Mouse (Mus musculus) kidney, adult 2 months (tissue): Measurements from ENCODE around the gene Mab21l1.

ENCODE experiments used
- CTCF ChIP-seq: fragments of 200-500 bp; conservative IDR thresholded peaks from 2 replicates; pipeline ENCODE4 v1.5.1; 2011; ENCODE audit warnings: low read depth, mild to moderate bottlenecking, control low read depth, low read length, moderate library complexity, mixed read lengths; ENCODE audit not compliant: insufficient read depth, insufficient read length
- POLR2A ChIP-seq: fragments of 200-500 bp; IDR thresholded peaks from one replicate; pipeline ENCODE4 v1.6.1; 2011; ENCODE audit warnings: low read depth, low read length, control low read depth

GRCm38 (mm10) chr3:55785266-55785980, 3.1 kb downstream of the Mab21l1 start:
- TF ChIP-seq POLR2A (no peak), CTCF (no peak)
